Mouse (Mus musculus): ENCODE measurements around the gene Tldc1.

DNA sequence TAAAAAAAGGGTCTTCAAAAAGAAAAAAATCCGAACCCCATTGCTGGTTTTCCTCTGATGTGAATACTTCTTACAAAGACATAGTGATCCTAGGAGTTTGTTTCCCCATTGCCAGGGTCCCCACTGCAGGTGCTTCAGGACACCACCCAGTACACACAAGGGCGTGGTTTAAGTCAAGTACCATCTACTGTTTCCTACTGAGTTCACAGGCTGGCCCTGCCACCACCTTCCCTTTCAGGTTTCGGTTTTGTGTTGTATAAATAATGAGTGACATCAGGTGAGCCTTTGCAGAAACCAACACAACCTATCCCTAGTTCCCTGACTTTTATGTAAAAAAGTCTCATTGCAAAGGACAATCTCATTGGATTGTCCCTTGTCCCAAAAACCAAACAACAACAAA, 17.4 kb upstream of the Tldc1 start:
- TF ChIP-seq POLR2A (IDR thresholded peaks at IDR 0.05; ENCODE audit: borderline replicate concordance, extremely low read depth, insufficient read depth, insufficient read length, poor library complexity, severe bottlenecking) (no peak), CTCF (IDR thresholded peaks at IDR 0.05; ENCODE audit: borderline replicate concordance, extremely low read depth, insufficient read depth, insufficient read length) (no peak)

Data from brain, embryonic 14.5 days (tissue).